Mouse (Mus musculus) C2C12 (cell line): ENCODE measurements at regions not wholly inside any gene's neighbourhood (a gene's known extent, or its start where the extent isn't known, plus 50 kb on each side); places are given as distances from the start of the nearest gene placed in this dataset.

Experiments used
- CEBPB ChIP-seq: IDR thresholded peaks from one replicate; pipeline ENCODE4 v1.6.1; 2011; ENCODE audit warnings: low read depth, mild to moderate bottlenecking, control low read depth, moderate library complexity
- CTCF ChIP-seq: IDR thresholded peaks from one replicate; pipeline ENCODE4 v1.5.1; 2011; ENCODE audit not compliant: control insufficient read depth, insufficient read depth, insufficient read length
- MAX ChIP-seq: IDR thresholded peaks from one replicate; pipeline ENCODE4 v1.6.1; 2011; ENCODE audit warnings: mild to moderate bottlenecking, control low read depth
- MYOD1 ChIP-seq: IDR thresholded peaks from one replicate; pipeline ENCODE4 v1.6.1; 2011; ENCODE audit warnings: low read depth; ENCODE audit not compliant: control insufficient read depth, insufficient read length
- USF1 ChIP-seq: IDR thresholded peaks from one replicate; pipeline ENCODE4 v1.6.1; 2011; ENCODE audit warnings: low read depth, mild to moderate bottlenecking, control low read depth, moderate library complexity

DNA sequence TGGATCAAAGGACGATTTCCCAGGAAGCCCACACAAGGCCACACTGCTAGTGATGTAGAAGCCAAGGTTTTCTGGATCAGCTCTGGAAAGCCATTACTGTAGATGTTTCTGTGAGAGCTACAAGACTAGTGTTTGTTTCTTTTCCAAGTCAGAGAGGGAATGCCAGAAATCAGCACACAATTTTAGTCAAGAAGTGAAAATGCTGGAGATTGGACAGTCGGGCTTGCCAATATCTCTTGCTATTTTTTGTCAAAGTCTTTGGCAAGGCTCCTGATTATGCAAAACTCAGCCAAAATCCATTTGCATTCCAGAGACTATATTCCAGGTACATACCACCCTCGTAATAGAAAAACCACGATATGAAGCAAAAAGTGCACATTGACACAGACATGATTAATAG lies 279.3 kb downstream of the Cdh9 start:
- TF ChIP-seq CTCF, result no peak
- no peak for TF ChIP-seq CEBPB
- TF ChIP-seq MYOD1, result no peak
- no peak for TF ChIP-seq MAX
- no peak for TF ChIP-seq USF1
